16 mouse cellular contexts compared by ENCODE assay signal in genomic region chr11:46301579-46302248, GRCm38 (mm10). TPM values are rescaled to one million over a fixed set of nuclear protein-coding genes. Genes with fewer than 3 reads are reported as not detected.
A peak's percentile ranks its signal among the peaks of the same experiment; 100 is the strongest.
DNase-seq lines count a peak whose midpoint lies in the region; ATAC-seq and TF ChIP-seq lines count a peak whose summit lies in the region.
"Had no signal": no experiment of that assay in that cellular context is flagged by ENCODE, and none has a peak within 500 bp of the region (broad histone marks: within the 10 kb centered on the region; RNA-seq: fewer than 3 reads in every experiment).

No protein-coding gene starts in this region.

- 79% methylated on average over 23 of the region's 23 CpGs for WGBS in hindbrain, postnatal 0 days
- WGBS in hindbrain, embryonic 11.5 days, result 89% methylated on average over 23 of the region's 23 CpGs
- WGBS in neural tube, embryonic 12.5 days, result 88% methylated on average over 23 of the region's 23 CpGs
- WGBS in neural tube, embryonic 15.5 days, result 82% methylated on average over 23 of the region's 23 CpGs
- 81% methylated on average over 23 of the region's 23 CpGs for WGBS in midbrain, embryonic 15.5 days
- WGBS in liver, embryonic 11.5 days, result 87% methylated on average over 23 of the region's 23 CpGs

- H3K27me3 ChIP-seq in hindbrain, postnatal 0 days (ENCODE audit: insufficient read depth, low read length), result no peaks in the 10 kb centered on the region
- H3K27me3 ChIP-seq in hindbrain, embryonic 11.5 days (ENCODE audit: control insufficient read depth, insufficient read depth, low read length), result no peaks in the 10 kb centered on the region
- no peaks in the 10 kb centered on the region for H3K27me3 ChIP-seq in neural tube, embryonic 12.5 days (replicated peaks)
- H3K27me3 ChIP-seq in neural tube, embryonic 15.5 days (replicated peaks), result no peaks in the 10 kb centered on the region
- no peaks in the 10 kb centered on the region for H3K27me3 ChIP-seq in midbrain, embryonic 15.5 days (replicated peaks)
- H3K27me3 ChIP-seq in liver, embryonic 11.5 days (replicated peaks; ENCODE audit: control insufficient read depth, insufficient read depth, low read length), result no peaks in the 10 kb centered on the region

- TF ChIP-seq CTCF in hindbrain, postnatal 0 days (IDR thresholded peaks at IDR 0.05; ENCODE audit: low read depth), result no peak

- H3K4me1 ChIP-seq in hindbrain, postnatal 0 days (ENCODE audit: insufficient read depth, low read length), result no peaks in the 10 kb centered on the region
- no peaks in the 10 kb centered on the region for H3K4me1 ChIP-seq in hindbrain, embryonic 11.5 days (replicated peaks; ENCODE audit: control insufficient read depth, insufficient read depth, low read length)
- peaks cover 12% of the 10 kb centered on the region for H3K4me1 ChIP-seq in neural tube, embryonic 12.5 days
- H3K4me1 ChIP-seq in neural tube, embryonic 15.5 days, result peaks cover 40% of the 10 kb centered on the region
- peaks cover 30% of the 10 kb centered on the region for H3K4me1 ChIP-seq in midbrain, embryonic 15.5 days
- 0 out of 2 replicates have a peak, but pooled peaks cover 3% of the 10 kb centered on the region for H3K4me1 ChIP-seq in liver, embryonic 11.5 days (replicated peaks; ENCODE audit: control insufficient read depth, insufficient read depth, low read length)

- peak; percentile 33; the same call in 1 of the 2 replicates for ATAC-seq in hindbrain, postnatal 0 days
- no peak for ATAC-seq in hindbrain, embryonic 11.5 days (ENCODE audit: low FRiP score)
- 0 out of 2 replicates have a peak, but pooled peaks have one; percentile 26 for ATAC-seq in neural tube, embryonic 12.5 days (ENCODE audit: low FRiP score, low read depth)
- ATAC-seq in neural tube, embryonic 15.5 days (ENCODE audit: low FRiP score), result no peak
- no peak for ATAC-seq in midbrain, embryonic 15.5 days (replicated peaks)
- no peak for ATAC-seq in liver, embryonic 11.5 days (replicated peaks; ENCODE audit: low FRiP score)
- ATAC-seq: inflammation-experienced regulatory T-cells, adult 6 months had no signal

- no peaks in the 10 kb centered on the region for H3K9me3 ChIP-seq in hindbrain, postnatal 0 days (ENCODE audit: low read length)
- H3K9me3 ChIP-seq in hindbrain, embryonic 11.5 days (ENCODE audit: control insufficient read depth, low read length), result no peaks in the 10 kb centered on the region
- H3K9me3 ChIP-seq in neural tube, embryonic 12.5 days, result no peaks in the 10 kb centered on the region
- no peaks in the 10 kb centered on the region for H3K9me3 ChIP-seq in neural tube, embryonic 15.5 days (replicated peaks)
- no peaks in the 10 kb centered on the region for H3K9me3 ChIP-seq in midbrain, embryonic 15.5 days
- no peaks in the 10 kb centered on the region for H3K9me3 ChIP-seq in liver, embryonic 11.5 days (ENCODE audit: control insufficient read depth, low read length)

- H3K4me2 ChIP-seq in hindbrain, postnatal 0 days (ENCODE audit: low read depth, low read length), result no peak overlapping the region
- H3K4me2 ChIP-seq in hindbrain, embryonic 11.5 days (replicated peaks; ENCODE audit: low read depth, low read length), result no peak overlapping the region
- H3K4me2 ChIP-seq in neural tube, embryonic 12.5 days (replicated peaks), result no peak overlapping the region
- no peak overlapping the region for H3K4me2 ChIP-seq in neural tube, embryonic 15.5 days
- no peak overlapping the region for H3K4me2 ChIP-seq in midbrain, embryonic 15.5 days
- H3K4me2 ChIP-seq in liver, embryonic 11.5 days, result no peak overlapping the region

- no peak overlapping the region for H3K27ac ChIP-seq in hindbrain, postnatal 0 days
- H3K27ac ChIP-seq in hindbrain, embryonic 11.5 days (ENCODE audit: low read depth, low read length), result no peak overlapping the region
- H3K27ac ChIP-seq in neural tube, embryonic 12.5 days, result no peak overlapping the region
- H3K27ac ChIP-seq in neural tube, embryonic 15.5 days (replicated peaks), result no peak overlapping the region
- no peak overlapping the region for H3K27ac ChIP-seq in midbrain, embryonic 15.5 days
- H3K27ac ChIP-seq in liver, embryonic 11.5 days (ENCODE audit: low read depth, low read length), result no peak overlapping the region
- H3K27ac ChIP-seq: heart, adult 2 months; liver, embryonic 14.5 days had no signal

- no peaks in the 10 kb centered on the region for H3K36me3 ChIP-seq in hindbrain, postnatal 0 days (ENCODE audit: insufficient read depth, low read length)
- no peaks in the 10 kb centered on the region for H3K36me3 ChIP-seq in hindbrain, embryonic 11.5 days (ENCODE audit: control insufficient read depth, insufficient read depth, low read length)
- no peaks in the 10 kb centered on the region for H3K36me3 ChIP-seq in neural tube, embryonic 12.5 days
- H3K36me3 ChIP-seq in neural tube, embryonic 15.5 days, result no peaks in the 10 kb centered on the region
- no peaks in the 10 kb centered on the region for H3K36me3 ChIP-seq in midbrain, embryonic 15.5 days (replicated peaks)
- no peaks in the 10 kb centered on the region for H3K36me3 ChIP-seq in liver, embryonic 11.5 days (ENCODE audit: control insufficient read depth, insufficient read depth, low read length)

- H3K4me3 ChIP-seq in hindbrain, postnatal 0 days (ENCODE audit: low read length), result no peak overlapping the region
- H3K4me3 ChIP-seq in hindbrain, embryonic 11.5 days (ENCODE audit: low read depth, low read length), result no peak overlapping the region
- H3K4me3 ChIP-seq in neural tube, embryonic 12.5 days, result no peak overlapping the region
- H3K4me3 ChIP-seq in neural tube, embryonic 15.5 days (replicated peaks), result no peak overlapping the region
- no peak overlapping the region for H3K4me3 ChIP-seq in midbrain, embryonic 15.5 days
- H3K4me3 ChIP-seq in liver, embryonic 11.5 days (ENCODE audit: low read depth, low read length), result no peak overlapping the region
- H3K4me3 ChIP-seq: heart, adult 2 months had no signal

- peak; percentile 55 for DNase-seq in cerebellum, adult 9-10 months
- DNase-seq in cerebellum, postnatal 36 days, result no peak
- no peak for DNase-seq in hindbrain, postnatal 0 days (ENCODE audit: low spot score)
- DNase-seq in hindbrain, embryonic 11.5 days (ENCODE audit: low spot score), result no peak
- DNase-seq in liver, embryonic 11.5 days (ENCODE audit: low spot score), result no peak
- DNase-seq: adrenal gland, adult 8-10 months; embryo, embryonic 11 days; heart, adult 2 months; heart, postnatal 10 days; lung, postnatal 10 days; thymus, postnatal 4 days had no signal

- H3K9ac ChIP-seq in hindbrain, postnatal 0 days (replicated peaks; ENCODE audit: low read length), result no peak overlapping the region
- no peak overlapping the region for H3K9ac ChIP-seq in hindbrain, embryonic 11.5 days (ENCODE audit: low read depth, low read length)
- H3K9ac ChIP-seq in neural tube, embryonic 12.5 days, result no peak overlapping the region
- no peak overlapping the region for H3K9ac ChIP-seq in neural tube, embryonic 15.5 days (replicated peaks)
- no peak overlapping the region for H3K9ac ChIP-seq in midbrain, embryonic 15.5 days
- H3K9ac ChIP-seq in liver, embryonic 11.5 days (ENCODE audit: low read depth, low read length), result no peak overlapping the region
- H3K9ac ChIP-seq: liver, embryonic 14.5 days had no signal

RNA-seq across cellular contexts. Expression of gene Cyfip2, which starts 10.9 kb away (rescaled TPM):
- 136 and 162 TPM in 2 replicates for total RNA-seq in hindbrain, postnatal 0 days (2014; rRNA removed)
- polyA plus RNA-seq in hindbrain, postnatal 0 days (2015; fragmentation: Nextera tagmentation; extraction: Ambion mirVana), result 72.4 and 79.1 TPM in 2 replicates
- polyA plus RNA-seq in hindbrain, embryonic 11.5 days (2014; fragmentation: Nextera tagmentation; extraction: Ambion mirVana), result 56.7 and 60.0 TPM in 2 replicates
- 76.2 and 83.5 TPM in 2 replicates for polyA plus RNA-seq in neural tube, embryonic 12.5 days (2016; fragmentation: Nextera tagmentation; extraction: Ambion mirVana)
- polyA plus RNA-seq in neural tube, embryonic 15.5 days (2015; fragmentation: Nextera tagmentation; extraction: Ambion mirVana), result 88.0 and 91.1 TPM in 2 replicates
- polyA plus RNA-seq in midbrain, embryonic 15.5 days (2015; fragmentation: Nextera tagmentation; extraction: Ambion mirVana), result 97.6 and 104 TPM in 2 replicates
- 8.7 and 8.9 TPM in 2 replicates for polyA plus RNA-seq in liver, embryonic 11.5 days (2014; fragmentation: Nextera tagmentation; extraction: Ambion mirVana)

Comparison
In these comparisons a context has a peak if more than half of its experiments do, and no peak if none do; other contexts are left out.
1. ATAC-seq: peak in hindbrain, postnatal 0 days (single experiment) and neural tube, embryonic 12.5 days (single experiment); none in hindbrain, embryonic 11.5 days (single experiment), neural tube, embryonic 15.5 days (single experiment), midbrain, embryonic 15.5 days (single experiment) and liver, embryonic 11.5 days (single experiment).